Mouse (Mus musculus) retina, postnatal 1 day (tissue): ENCODE results near the gene Actr3b.
"Not testable (repeated sequence)": the region's sequence is repeated elsewhere in the genome, so short reads cannot be mapped to it uniquely, and the experiment has no call there.

ENCODE experiments used
- DNase-seq: peaks from one replicate; pipeline ENCODE4 v3.0.0-alpha.2; 2012

Actr3b gene

GRCm38 (mm10) chr5:25759460-25760409 is at the start of gene Actr3b:
Gene Actr3b, plus strand, starts transcription at chr5:25759997.
- peak; percentile 94 for DNase-seq

GRCm38 (mm10) chr5:25713001-25713706 is 46.6 kb upstream of the Actr3b start:
- not testable (repeated sequence) for DNase-seq

- no peak for DNase-seq
Observed at GRCm38 (mm10) chr5:25719390-25719789, 40.4 kb upstream of the Actr3b start.

- no peak for DNase-seq
Observed at GRCm38 (mm10) chr5:25723016-25723415, 36.8 kb upstream of the Actr3b start.

GRCm38 (mm10) chr5:25724134-25724675 is 35.6 kb upstream of the Actr3b start:
- no peak for DNase-seq

- DNase-seq, result peak; percentile 69
Observed at GRCm38 (mm10) chr5:25734318-25734717, 25.5 kb upstream of the Actr3b start.

DNA sequence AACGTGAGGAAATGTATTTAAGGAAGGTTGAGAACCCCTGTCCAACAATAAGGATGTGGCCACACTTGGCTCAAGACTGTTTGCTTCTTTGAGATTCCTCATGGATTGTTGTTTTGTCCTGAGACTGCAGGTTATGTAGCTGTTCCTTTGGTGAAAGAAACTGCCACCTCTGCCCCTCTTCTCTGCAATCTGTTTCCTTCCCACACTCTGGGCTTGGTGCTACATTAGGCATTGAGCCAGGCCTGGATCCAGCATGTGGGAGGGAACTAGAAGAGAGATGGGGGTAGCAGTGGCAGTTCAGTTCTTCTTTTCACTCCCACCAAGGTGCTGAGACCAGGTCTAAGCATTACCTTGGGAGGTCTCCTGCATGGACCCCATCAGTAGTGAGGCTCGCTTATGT is 23.9 kb upstream of the Actr3b start:
- no peak for DNase-seq

GRCm38 (mm10) chr5:25738448-25738847 is 21.3 kb upstream of the Actr3b start:
- DNase-seq, result peak; percentile 57

DNA sequence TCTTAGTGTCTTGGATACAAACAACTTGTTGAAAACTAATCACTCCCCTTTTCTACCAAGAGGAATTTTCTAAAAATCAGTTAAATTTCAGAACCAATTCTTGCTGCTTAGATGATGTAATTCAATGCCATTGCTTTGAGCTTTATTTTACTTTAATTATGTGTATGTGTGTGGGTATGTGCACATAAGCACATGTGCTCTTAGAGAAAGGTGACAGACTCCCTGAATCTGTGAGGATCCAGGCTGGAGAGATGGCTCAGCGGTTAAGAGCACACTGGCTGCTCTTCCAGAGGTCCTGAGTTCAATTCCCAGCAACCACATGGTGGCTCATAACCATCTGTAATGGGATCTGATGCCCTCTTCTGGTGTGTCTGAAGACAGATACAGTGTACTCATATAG is 20.9 kb upstream of the Actr3b start:
- DNase-seq, result not testable (repeated sequence)

- no peak for DNase-seq
Observed at GRCm38 (mm10) chr5:25747904-25748303, 11.9 kb upstream of the Actr3b start.

DNA sequence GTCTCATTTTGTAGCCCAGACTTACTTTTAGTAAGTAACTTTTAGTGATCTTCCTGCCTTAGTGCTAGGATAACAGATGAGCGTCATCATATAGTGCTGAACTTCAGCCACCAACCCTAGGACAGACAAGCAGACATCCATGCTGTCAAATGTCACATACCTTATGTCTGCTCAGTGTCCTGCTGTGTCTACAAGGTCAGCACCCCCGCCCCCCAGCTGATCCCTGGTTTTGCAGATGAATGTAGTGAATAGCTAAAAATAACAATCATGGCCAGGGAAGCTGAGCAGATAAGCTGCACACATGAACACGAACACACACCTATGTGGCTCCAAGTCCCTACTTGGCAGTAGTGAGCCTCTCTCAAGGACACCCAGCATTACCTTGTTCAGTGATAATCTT is 11.2 kb upstream of the Actr3b start:
- DNase-seq, result no peak

DNA sequence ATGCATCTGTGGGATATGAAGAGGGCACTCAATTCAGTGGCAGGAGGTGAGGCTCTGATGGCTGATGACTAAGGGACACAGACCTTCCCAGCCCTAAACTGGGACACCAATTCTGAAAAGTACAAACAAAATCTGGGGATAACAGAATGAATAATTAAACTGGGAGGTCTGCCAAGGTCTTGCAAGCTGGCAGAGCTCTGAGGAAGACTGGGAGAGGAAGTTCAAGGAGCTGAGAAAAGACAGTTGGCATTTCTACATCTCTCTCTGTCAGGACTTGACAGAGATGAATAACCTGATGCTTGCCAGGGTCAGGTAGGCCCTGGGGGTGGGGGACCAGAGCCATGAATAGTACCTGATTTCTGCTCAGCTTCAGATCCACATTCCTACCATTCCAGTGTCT is 8.2 kb upstream of the Actr3b start:
- no peak for DNase-seq

DNA sequence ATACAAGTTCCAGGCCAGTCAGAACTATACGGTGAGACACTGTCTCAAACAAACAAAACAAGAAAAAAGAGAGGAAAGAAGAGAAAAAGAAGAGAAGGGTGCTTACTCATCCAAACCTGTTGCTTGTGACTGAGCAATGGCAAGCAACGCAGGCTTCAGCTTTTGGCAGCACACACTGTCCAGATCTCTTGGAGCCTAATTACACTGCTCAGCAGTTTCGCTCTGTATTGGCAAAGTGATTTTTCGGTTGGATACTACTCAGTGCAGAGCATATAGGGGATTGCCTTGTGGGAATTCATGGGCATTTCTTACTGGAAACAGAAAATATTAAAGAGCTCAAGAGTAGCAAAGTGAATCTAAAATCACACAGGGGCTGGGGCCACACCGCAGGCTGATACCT is 6.9 kb upstream of the Actr3b start:
- DNase-seq, result no peak

- peak; percentile 20 for DNase-seq
Observed at GRCm38 (mm10) chr5:25753556-25754235, 6.1 kb upstream of the Actr3b start.

GRCm38 (mm10) chr5:25754236-25754766 is 5.5 kb upstream of the Actr3b start:
- DNase-seq, result peak; percentile 17

- DNase-seq, result no peak
Observed at GRCm38 (mm10) chr5:25760410-25760832, 624 bp downstream of the Actr3b start.

DNA sequence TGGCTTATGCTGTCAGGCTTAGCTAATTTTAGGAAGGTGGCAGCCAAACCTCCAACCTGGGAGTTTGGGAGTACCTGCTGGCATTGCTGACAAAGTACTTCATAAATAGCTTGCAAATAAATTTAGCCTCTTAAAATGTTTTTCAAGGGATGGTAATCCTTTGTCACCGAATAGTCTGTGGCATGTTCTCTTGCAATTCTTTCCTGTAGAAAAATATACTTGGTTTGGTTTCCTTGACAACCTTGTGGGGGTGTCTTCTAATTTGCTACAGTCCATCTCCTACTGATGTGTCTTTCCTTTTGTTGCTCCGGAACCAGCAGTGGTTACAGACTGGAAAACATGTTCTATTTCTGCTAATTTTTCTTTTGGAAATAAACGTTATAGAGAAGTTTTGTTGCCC is 1.1 kb downstream of the Actr3b start:
- no peak for DNase-seq

DNA sequence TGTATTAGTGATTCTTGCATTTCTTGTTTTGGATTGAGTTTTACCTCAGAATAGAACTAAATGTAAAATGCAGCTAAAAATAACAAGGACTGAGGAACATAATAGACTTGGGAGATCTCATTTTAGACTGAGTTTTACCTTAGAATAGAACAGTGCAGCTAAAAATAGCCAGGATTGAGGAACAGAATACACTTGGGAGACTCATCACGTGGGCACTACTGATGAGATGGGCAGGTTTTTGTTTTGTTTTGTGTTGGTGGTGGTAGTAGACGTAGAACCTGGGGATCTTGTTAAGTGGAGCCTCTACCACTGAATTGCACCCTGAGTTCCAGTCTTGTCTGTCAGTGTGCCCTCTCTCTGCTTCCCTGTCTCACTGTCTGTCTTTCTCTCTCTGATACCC is 2.1 kb downstream of the Actr3b start:
- DNase-seq, result no peak

GRCm38 (mm10) chr5:25769006-25769405 is 9.2 kb downstream of the Actr3b start:
- DNase-seq, result no peak

DNA sequence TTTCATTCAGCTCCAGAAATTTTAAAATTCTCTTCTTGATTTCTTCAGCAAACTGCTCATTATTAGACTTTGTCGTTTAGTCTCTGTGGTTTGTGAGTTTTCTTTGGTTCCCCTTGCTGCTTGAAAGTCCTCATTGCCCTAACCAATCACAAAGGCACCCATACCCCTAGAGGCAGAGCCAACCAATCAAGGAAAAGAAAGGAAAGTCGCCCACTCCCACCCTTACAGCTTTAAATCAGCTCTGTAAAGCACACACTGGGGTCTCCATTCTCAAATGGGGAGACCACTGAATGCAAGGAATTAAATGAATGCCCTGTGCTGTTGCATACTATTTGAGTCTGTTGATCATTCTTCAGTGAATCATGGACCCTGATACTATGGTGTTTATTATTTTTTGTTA is 9.6 kb downstream of the Actr3b start:
- no peak for DNase-seq

GRCm38 (mm10) chr5:25772456-25772855 is 12.7 kb downstream of the Actr3b start:
- no peak for DNase-seq

DNA sequence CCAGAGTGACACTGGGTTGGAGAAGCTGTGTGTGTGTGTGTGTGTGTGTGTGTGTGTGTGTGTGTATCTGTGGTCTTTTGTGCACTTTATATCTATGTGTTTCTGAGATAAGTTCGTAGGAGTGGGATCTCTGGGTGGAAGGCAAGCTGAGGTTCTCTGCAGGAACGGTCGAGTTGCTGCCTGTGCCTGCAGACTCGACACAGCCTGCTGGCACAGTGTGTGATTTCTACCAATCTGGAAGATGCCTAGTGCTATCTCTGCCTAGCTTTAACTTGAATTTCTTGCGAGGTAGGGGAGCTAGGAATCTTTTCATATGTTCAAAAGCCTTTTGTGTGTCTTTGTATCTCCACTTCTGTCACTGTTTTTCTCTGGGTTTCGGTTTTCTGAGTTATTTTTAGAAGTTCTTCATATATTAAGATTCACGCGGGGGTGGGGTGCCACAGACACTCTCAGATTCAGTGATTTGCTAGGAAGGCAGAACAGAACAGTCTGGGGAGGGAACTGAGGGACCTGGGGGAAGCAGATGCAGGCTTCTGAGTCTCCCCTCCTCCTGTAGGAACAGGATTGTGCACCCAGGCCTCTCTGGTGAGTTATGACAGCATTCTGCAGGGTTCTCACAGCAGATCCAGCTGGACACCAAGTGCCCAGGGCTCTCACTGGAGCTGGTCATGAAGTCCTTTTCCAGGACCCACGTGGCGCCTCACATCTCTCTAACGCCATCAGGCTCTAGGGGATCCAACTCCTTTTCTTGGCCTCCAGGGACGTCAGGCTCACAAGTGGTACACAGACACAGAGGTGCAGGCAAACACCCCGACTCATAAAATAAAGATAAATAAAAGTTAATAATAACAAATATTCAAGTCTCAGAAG is 14.4 kb downstream of the Actr3b start:
- no peak for DNase-seq
